26 mouse cellular contexts compared by ENCODE assay signal in the genomic region with DNA sequence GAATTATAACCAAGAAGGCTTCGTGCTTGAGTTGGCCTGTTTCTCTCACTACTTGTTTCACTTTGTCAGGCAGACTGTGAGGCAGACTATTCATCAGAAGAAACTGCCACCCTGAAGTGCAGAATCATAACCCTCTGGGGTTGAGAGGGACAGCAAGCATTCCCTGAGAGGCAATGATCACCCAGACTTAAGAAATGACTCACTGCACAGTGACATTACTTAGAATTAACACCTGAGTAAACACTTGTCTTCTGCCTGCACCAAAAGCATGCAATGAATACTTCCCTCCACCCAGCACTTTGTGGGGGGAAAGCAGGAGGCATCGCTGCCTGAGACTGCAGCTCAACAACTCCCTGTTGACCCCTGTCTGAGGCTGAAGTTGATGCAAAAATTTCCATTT.
"Had no signal": no experiment of that assay in that cellular context is flagged by ENCODE, and none has a peak within 500 bp of the region (broad histone marks: within the 10 kb centered on the region; RNA-seq: fewer than 3 reads in every experiment).

No protein-coding gene starts in this region.

- DNase-seq: gastrocnemius, adult 2 months; gastrocnemius, postnatal 10 days; gastrocnemius, postnatal 25 days; heart, adult 18-20 months; heart, postnatal 10 days; heart, postnatal 4 days; kidney, adult 2 months; kidney, postnatal 14 days; kidney, postnatal 36 days; liver; liver, embryonic 13.5 days had no signal

- H3K9ac ChIP-seq: heart, embryonic 12.5 days; hindbrain, embryonic 12.5 days; hindbrain, embryonic 14.5 days; intestine, embryonic 15.5 days; limb, embryonic 12.5 days; liver, embryonic 13.5 days; liver, embryonic 15.5 days had no signal

- ATAC-seq: hindbrain, embryonic 16.5 days; inflammation-experienced regulatory T-cells, adult 6 months; intestine, embryonic 15.5 days; intestine, postnatal 0 days had no signal

- H3K4me1 ChIP-seq: heart, embryonic 10.5 days; heart, embryonic 12.5 days; hindbrain, embryonic 10.5 days; hindbrain, embryonic 12.5 days; intestine, embryonic 15.5 days; limb, embryonic 10.5 days; limb, embryonic 12.5 days; liver, embryonic 13.5 days; liver, embryonic 15.5 days had no signal

- H3K4me3 ChIP-seq: gastrocnemius, adult 2 months; heart, embryonic 10.5 days; heart, embryonic 12.5 days; hindbrain, embryonic 10.5 days; hindbrain, embryonic 12.5 days; intestine, embryonic 15.5 days; layer of hippocampus, adult 2 months; left cerebral cortex, adult 2 months; limb, embryonic 10.5 days; limb, embryonic 12.5 days; liver, embryonic 13.5 days; liver, embryonic 15.5 days had no signal

- H3K27me3 ChIP-seq: heart, embryonic 12.5 days; hindbrain, embryonic 12.5 days; intestine, embryonic 15.5 days; limb, embryonic 12.5 days; liver, embryonic 13.5 days; liver, embryonic 15.5 days had no signal

- H3K9me3 ChIP-seq: heart, embryonic 10.5 days; heart, embryonic 12.5 days; hindbrain, embryonic 10.5 days; hindbrain, embryonic 12.5 days; intestine, embryonic 15.5 days; limb, embryonic 10.5 days; limb, embryonic 12.5 days; liver, embryonic 13.5 days; liver, embryonic 15.5 days had no signal

- H3K27ac ChIP-seq: gastrocnemius, adult 2 months; heart, embryonic 10.5 days; hindbrain, embryonic 10.5 days; hindbrain, embryonic 12.5 days; hindbrain, embryonic 14.5 days; intestine, embryonic 15.5 days; layer of hippocampus, adult 2 months; left cerebral cortex, adult 2 months; limb, embryonic 10.5 days; limb, embryonic 12.5 days; liver, embryonic 13.5 days; liver, embryonic 15.5 days had no signal

- H3K36me3 ChIP-seq: heart, embryonic 10.5 days; heart, embryonic 12.5 days; hindbrain, embryonic 10.5 days; hindbrain, embryonic 12.5 days; intestine, embryonic 15.5 days; limb, embryonic 10.5 days; limb, embryonic 12.5 days; liver, embryonic 13.5 days; liver, embryonic 15.5 days had no signal

- H3K4me2 ChIP-seq: heart, embryonic 12.5 days; hindbrain, embryonic 12.5 days; hindbrain, embryonic 14.5 days; intestine, embryonic 15.5 days; limb, embryonic 12.5 days; liver, embryonic 11.5 days; liver, embryonic 13.5 days; liver, embryonic 15.5 days had no signal
